Mouse (Mus musculus) G1E (cell line): Measurements from ENCODE around the gene Msh3.

ENCODE experiments used
- CTCF ChIP-seq: IDR thresholded peaks from 2 replicates; pipeline ENCODE4 v1.5.1; 2012; ENCODE audit warnings: low read depth, low read length, inconsistent platforms, mixed read lengths
- GATA2 ChIP-seq: IDR thresholded peaks from 2 replicates; pipeline ENCODE4 v1.6.1; 2012; ENCODE audit warnings: low read depth, low read length, inconsistent platforms, borderline replicate concordance

- TF ChIP-seq CTCF (no peak), GATA2 (no peak)
Observed at GRCm38 (mm10) chr13:92357644-92358043, 2.8 kb upstream of the Msh3 start.
